Mouse (Mus musculus) cerebellum, adult 18-20 months (tissue): ENCODE results near the gene Egfl6.

ENCODE experiments used
- DNase-seq, 2 experiments: peaks; one replicate each; pipeline ENCODE4 v3.0.0; 2021

Gene Egfl6

DNA sequence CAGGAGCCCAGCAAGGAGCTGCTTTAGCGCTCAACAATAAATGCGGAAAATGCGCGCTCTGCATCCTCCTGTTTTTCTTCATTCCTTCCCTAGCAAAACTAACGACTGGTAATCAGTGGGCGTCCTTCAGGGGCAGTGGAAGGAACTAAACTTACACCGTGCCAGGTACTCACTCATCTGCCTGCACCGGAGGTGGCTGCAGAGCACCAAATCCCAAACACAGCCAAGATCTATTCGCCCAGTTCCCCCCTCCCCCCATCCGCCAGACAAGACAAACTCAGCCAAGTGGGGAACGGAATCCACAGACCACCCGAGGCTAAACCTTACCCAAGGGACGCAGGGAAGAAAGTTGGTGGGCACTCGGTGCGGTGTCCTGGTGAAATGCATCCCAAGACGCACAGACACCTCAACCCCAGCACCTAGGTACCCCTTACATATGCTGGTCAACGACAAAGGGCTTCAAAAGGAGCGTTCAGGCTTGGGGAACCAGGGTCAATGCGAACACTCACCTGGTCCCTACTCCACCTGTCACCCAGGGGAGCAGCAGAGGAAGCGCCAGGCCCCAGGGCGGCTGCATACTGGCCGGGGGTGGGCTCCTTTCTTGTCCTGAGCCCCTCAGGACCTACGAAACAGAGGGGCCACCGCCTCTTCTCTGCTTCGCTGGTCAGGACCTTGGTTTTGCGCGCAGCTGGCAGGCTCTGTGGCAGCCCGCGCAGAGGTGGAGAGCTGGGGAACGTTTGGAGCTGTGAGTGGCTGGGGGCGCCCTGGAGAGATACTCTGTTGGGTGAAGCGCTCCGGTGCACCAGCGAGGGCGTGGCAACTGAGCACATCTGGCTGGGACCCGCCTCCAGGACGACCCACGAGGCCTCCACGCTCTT, at the start of gene Egfl6:
TSS of gene Egfl6 (minus strand) at position 774 of the 878 bp plus-strand sequence.
- DNase-seq: peak in 1 of 2 experiments; percentile 1

DNA sequence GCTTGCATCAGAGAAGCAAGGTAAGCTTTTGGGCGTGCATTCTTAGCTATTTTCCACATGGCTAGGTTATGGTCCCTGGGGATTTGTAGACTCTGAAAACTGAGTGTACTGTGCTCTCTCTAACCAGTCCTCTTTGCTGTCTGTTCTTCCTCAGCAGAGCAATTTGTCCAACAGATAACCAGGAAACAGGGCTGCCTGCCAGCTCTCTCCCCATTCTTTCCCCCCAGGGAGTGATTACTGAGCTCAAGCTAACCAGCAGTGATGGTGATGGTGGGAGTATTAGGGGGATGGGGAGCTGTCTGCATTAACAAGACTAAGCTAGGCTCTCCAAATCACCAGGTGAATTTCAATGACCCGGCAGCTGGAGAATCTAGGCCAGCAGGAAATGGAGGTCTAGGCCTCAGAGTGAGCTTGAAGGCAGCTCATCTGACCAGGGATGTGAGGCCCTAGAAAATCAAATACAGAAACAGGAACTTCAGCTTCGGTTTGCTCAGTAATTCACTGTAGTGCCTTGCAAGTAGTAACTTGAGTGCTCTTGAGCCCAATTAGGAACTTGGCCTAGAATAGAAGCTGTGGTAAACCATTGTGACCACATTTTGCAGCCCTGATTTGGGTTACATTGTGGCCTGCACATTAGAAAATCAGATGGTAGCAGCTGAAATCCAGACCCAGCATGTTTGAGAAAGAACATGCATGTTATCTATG, 41.5 kb upstream of the Egfl6 start:
- DNase-seq: no peak

DNA sequence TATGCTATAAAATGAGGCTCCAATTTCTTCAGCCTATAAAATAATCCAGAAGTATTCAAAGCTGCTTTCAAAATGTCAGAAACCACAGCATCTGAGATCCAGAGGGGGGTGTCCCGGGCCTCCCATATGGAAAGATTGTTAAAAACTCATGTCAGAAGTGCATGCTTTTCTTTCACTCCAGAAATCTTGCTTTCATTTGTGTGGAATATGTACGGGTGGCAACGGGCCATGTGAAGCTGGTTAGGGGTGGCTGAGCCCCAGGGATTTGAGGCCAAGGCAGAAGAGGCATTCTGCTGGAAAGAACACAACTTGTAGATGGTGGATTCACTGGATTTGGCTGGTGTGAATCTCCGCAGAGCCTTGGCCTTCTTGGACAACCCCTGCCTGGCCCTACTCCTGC, 40.7 kb upstream of the Egfl6 start:
- DNase-seq: no peak

DNA sequence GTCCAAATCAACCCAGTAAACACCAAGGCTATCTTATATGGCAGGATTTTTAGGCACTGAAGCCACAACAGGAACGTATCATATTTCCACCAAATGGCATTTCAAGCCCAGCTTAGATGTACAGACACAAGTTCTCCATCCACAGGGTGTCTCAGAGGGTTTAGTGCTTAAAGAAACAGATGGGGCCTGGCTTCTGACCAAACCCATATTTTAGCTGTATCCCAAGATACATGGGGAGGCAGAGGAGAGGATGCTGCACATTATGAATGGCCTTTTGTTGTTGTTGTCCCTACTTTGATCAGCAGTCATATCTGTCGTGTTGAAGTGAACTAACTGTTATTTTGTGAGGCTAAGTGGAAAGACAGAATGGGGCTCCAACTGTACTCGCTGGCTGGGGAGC, 37.7 kb upstream of the Egfl6 start:
- no peak for DNase-seq

DNA sequence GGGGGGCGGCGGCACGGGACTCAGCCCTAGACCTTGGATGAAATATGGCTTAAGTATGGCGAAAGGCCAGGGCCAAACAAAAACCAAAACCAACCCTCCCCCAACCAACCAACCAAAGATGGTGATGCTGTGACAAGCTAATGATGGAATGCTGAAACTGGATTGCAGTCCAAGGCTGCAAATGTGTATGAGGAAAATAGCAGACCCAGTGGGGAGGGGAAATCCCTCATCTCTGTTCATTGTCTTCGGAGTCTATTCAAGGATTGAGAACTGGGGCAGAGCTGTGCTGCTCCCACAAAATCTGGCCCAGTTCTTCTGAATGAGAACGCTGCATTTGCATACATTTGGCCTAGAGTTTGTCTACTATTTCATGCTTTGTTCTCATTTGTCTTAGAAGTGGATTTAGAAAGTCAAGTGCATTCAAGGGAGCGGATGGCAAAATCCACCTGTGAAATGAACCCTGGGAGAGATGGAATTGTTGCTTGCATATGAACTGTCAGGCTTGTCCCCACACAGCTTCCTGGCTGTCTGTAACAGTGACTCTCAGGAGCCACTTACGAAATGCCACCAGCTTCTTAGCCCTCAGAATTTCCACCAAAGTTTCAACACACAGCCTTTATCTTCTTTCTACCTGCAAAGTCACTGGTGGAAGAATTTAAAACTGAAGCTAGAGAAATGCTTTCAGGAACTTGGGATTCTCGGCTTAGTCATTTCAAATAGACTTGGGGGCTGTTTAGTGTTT, 36.2 kb upstream of the Egfl6 start:
- no peak for DNase-seq

DNA sequence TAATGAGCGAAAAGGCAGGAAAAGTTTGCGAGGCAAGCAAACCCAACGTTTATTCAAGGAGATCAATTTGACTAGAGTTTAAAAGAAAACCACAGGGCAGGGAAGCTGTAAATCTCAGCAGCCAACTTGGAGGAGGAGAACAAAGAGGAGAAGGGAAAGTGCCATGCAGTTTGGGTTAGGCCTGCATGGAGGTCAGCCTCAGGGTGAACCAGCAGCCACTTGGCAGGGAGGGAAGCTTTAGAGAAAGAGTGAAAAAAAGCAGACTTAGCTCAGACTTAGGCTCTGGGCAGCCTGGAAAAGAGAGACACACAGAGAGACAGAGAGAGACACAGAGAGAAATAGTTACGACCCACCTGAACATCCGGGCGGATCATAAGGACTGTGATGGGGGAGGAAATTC, 35.4 kb upstream of the Egfl6 start:
- DNase-seq: no peak

DNA sequence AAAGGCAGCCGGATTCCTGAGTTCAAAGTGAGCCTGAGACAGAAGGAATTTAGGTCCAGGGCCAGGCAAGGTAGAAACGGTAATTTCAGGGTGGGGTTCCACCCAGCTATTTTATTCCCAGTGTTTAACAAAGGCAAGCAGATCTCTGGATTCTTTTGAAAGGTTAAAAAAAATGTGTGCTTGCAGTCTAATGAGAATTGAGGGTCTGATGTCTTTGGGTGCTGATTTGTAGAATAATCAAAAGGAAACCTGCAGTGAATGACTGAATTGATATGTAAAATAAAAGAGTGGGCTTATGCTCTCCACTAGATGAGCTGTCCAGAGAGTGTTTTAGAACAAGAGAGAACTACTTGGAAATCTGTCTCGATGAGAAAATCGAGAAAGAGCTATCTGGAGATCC, 33.6 kb upstream of the Egfl6 start:
- no peak for DNase-seq

DNA sequence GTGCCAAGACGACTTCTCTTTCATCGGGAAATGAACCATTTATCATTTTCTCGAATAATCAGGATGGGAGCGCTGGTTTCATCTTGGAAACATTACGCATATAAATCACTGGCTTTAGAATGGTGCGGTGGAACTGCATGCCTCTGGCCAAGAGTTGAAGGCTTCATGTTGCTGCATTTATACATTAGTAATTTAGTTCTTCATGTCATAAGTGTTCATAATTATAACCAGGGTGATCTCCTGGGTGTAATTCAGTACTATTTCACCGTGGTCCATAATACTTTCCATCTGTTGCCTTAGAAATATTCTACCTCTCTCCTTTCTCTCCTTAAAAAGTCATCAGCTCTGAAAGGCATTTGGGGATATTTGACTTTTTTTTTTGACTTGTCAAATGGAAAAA, 29.7 kb upstream of the Egfl6 start:
- DNase-seq: no peak

DNA sequence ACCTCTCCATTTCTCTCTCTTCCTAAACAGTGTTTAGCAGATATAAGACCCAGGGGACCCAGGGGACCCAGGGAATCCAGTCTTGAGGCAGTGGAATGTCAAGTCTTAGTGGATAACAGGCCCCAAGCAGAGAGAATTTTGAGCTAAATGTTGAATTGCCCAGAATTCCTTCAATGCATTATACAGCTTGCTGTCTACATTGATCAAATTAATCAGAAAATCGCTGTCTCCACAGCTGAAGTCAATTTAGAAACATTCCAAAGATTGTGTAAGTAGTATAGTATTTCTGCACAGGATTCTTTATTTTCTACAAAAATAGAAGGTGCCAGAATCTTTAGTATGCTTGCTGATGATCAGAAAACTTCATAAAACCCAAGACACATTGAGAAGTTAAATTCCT, 9.4 kb downstream of the Egfl6 start:
- no peak for DNase-seq

DNA sequence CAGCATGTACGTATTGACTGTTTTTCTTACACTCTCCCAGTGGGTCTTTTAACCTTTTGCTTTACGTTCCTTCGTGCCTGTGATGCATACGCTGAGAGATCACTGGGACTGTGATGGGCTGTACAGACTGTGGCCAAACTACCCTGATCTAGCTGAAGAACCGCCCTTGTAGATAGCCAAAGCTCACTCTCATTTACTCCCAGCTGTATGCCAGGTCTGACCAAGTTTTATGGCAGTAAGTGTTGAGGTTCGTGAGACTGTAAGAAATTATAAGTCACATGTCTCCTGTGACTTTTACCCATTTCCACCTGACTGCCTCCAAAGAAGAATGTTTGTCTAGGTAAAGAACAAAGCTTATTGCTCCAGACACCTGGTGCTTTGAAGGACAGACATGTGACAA, 19.5 kb downstream of the Egfl6 start:
- no peak for DNase-seq

DNA sequence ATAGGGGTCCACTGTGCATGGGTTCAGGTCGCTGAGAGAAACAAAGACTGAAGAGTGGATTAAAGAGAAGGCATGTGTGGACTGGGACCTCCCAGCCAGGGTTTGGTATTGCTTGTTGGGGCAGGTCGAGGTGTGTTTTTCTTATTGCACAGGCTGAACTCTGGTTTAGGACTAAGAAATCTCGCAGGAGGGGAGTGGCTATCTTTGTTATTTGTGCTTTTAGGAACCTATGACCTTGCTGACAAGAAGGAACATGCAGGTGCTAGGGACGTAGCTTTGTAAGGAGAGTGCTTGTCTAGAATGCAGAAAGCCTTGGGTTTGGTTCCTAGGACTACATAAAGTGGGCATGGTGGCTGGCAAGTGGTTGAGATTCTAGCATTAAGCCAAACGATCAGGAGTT, 20.1 kb downstream of the Egfl6 start:
- DNase-seq: no peak

DNA sequence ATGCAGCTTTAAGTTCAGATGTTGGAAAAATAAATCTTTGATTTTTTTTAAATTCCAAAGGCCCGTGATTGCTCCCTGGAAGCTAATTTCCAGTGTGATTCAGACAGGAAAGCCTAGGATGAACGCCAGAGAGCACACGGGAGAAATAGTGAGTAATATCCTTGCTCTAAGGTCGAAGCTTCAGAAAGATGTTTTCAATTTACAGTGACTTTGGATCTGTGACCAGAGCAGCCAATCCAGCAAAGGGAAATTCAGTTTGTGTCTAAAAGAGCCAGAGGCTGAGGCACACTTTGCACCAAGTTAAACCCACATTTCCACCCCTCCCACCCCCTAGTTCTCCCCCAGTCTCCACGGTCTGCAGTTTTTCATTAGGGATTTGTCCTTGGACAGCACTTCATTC, 20.6 kb downstream of the Egfl6 start:
- no peak for DNase-seq

DNA sequence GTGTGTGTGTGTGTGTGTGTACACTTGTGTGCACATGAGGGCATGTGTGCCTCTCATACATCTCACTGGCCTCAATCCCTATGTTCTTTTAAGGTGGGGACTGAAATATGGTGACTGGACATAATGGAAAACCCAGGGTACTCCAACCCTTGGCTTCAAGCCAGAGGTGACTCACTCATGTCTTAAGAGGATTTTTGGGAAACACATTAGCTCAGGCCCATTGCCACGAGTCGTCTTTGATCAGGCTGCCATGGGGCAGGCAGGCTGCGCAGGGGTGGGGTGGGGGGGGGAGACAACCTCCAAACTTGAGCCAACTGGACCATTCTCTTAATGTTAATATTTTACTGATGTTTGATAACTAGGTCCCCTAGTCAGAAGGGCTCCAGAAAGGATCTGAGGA, 26.2 kb downstream of the Egfl6 start:
- DNase-seq: no peak

DNA sequence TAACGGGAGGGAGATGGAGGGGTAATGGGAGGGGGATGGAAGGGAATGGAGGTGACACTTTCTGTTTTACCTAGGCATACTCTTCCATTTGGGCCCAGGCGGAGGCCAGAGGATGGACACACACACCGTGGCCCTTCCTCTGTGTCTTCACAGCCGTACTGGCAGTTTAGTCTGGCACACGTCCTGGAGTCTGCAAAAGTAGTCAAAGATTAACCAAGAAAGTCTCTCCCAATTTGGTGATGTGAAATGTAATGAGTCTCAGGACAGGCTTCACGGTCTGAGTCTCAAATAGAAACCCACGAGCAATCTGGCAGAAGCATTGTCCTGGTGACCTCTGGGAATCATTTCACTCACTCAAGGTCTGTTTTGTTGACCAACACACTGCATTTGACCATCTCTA, 33.2 kb downstream of the Egfl6 start:
- no peak for DNase-seq

DNA sequence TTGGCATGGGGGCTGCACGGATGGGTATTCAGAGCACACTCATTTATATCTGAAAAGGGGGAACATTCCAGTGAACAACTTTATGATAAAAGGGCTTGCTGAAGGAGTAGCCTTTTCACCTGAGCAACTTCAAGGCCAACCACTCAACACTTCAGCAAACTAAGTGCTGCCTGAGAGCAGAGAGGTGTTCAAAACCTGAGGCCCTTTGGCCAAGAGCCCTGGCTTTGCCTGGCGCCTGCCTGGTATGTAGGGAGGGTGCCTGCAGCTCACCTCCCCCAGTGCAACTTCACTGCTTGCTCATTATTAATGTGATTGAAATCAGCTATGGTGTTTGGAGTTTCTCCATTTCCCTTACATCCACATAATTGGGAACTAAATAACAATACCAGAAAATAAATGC, 39.0 kb downstream of the Egfl6 start:
- no peak for DNase-seq

DNA sequence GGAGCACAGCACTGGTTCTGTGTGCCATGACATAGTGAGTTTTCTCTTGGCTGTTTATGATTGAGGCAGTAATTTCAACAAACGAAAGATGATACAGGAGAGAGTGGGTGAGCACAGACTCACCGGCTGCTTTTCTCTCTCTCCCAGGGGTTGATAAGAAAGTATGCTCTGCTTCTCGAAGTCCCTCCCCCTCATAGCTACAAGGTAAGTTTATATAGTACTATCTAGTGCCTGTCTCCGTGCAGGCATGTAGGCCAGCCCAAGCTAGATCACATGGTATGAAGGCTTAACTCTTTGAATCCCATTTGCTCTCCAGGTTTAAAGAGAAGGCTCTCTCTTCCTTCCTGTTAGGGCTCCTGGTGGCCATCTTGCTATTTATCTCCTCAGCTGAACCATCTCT, 50.4 kb downstream of the Egfl6 start:
- DNase-seq: no peak

DNA sequence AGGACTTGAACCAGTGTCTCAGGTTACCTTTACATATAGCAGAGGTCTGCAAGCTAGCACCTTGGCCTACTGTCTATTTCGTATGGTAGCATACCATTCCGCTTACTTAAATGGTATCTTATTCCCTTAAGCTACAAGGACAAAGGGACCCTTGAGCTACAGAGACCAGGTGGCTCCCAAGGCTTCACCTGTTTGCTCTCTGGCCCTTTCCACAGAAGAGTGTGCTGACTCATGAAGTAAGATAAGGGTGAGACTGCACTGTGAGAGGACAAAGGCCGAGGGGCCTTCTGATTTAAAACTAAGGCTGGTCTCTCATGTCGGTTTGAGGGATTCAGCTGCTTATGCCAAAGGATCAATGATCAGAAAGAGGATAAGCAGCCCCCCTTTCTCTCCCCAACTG, 52.1 kb downstream of the Egfl6 start:
- no peak for DNase-seq

DNA sequence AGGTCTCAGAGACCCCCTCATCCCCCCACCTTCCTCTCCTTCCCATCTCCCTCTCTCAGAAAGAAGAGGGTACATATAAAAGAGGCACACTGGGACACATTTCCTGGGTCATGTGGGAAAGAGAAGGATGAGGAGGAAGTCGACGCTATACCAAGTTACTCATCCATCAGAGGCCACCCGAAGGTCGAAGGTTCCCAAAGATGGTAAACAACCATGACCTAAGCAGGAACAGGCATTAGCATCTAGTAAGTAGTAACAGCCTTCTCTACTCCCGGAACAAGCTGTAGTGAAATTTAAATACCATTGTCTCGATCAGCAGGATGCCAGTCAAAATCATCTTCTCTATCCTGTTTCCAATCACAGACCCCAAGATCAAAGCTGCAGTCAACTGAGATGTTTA, 53.8 kb downstream of the Egfl6 start:
- DNase-seq: no peak

DNA sequence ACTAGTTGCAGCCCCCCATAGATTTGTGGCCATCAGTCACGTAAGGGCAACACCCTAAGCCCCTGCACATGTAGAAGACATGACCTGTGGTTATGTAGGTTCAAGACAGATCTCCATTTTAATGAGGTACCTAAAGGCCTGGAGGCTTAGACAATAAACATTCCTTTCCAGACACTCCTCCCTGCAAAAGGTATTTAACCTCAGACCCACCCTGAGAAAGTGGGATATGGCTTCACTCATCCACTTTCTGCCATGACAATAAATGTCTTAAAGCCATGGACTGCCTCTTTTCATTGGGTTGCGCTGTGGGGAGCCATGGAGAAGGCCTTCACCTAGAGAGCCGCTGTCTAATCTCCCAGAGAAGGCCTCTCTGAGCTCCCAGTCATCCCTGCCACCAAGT, 57.4 kb downstream of the Egfl6 start:
- DNase-seq: no peak

DNA sequence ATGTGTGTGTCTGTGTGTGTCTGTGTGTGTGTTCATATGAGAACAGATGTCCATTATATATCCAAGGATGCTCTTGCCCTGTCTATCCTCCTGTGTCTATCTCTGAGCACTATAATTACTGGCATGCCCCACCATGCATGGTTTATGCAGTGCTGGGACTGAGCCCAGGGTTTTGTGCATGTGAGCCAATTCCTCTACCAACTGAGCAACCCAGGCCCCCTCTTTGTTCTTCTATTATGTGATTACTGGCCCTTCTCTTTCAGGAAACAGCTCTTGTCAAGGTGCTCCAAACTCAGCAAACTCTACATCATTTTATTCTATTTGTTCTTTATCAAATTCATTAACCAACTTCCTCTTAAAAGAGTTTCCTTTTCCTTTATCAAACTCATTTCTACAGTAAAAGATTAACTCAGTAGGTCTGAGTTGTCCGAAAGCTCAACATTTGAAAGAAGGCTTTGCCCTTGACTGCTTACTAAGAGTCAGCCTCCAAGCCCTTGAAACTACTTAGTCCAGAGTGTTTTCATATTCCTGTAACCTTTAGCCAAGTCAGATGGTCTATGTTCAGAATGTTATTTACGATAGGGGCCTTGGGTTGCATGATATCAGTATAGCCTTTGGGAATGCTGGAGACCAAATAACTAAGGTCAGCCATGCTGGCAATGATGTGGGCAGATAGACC, 59.7 kb downstream of the Egfl6 start:
- no peak for DNase-seq

DNA sequence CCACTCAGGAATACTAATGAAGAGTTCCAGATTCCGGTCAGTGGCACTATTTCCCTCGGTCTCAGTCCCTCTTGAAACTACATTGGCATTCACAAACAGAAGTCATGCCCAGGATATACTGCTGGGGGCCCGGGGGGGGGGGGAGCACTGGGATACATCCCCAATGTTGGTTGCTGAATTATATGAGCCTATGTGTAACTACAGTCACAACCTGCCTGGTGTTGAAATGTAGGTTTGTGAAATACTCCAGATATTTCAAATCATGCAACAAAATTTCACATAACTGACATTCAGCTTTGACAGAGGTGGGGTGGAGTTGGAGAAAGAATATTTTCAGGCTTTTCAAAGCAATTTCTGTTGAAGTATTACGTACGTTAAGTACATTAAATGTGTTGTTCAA, 64.7 kb downstream of the Egfl6 start:
- DNase-seq: no peak

DNA sequence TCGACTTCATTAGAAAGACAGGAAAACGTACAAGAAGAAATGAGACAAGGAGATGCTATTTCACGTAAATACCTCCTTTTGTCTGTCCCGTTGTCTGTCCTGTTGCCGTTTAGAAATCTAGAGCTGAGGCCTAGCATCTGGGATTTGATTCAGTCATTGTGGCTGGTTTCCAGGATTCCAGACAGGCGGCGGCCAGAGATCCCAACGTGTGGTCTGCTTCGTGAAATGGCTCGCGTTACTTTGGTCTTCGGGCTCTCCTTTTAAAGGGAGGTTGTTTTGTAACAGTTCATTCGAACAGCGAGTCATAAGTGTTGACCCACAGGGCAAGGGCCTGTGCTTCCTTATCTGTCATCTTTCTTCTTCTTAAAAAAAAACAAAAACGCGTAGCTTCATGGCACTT, 67.2 kb downstream of the Egfl6 start, which contains the start of gene Tceanc:
TSS of gene Tceanc (minus strand) at position 223 of the 400 bp plus-strand sequence.
- DNase-seq: no peak

DNA sequence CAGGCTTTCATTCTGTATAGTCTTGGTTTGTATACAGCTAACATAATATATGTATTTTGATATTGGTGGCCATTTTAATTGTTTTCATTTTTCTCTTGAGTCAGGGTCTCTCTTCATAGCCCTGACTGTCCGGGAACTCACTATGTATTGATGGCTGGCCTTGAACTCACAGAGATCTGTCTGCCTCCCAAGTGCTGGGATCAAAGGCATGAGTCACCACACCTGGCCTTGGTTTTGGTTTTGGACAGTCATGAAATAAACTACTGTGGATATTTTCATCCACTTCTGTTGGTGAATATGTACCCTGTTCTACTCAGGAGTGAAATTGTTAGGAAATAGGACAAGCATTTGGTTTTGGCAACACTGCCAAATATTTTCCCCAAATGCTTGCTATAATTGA, 68.9 kb downstream of the Egfl6 start:
- no peak for DNase-seq
